Mouse (Mus musculus): ENCODE data around the gene Syt16.
A peak's percentile ranks its signal among the peaks of the same experiment; 100 is the strongest.

The Syt16 gene

DNA sequence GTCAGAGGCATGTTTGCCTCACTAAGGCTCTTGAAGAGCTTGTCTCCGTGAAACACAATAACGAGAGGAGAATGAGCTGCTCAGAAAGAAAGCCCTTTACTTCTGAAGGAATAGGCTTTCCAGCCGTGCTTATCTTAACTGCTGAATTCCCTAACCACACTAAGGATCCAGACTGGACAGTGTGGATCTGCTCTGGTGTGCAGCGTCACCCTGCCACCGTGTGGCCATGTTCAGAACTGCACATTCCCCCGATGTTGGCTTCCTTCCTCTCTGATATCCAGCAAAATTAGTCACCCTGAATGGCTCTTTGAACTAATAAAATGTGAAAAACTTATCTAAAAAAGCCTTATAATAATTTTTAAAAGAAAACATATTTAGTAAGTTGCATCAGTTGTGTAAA is 16.3 kb downstream of the Syt16 start:
- DNase-seq (ENCODE audit: inconsistent ontology term), result peak; percentile 68

DNA sequence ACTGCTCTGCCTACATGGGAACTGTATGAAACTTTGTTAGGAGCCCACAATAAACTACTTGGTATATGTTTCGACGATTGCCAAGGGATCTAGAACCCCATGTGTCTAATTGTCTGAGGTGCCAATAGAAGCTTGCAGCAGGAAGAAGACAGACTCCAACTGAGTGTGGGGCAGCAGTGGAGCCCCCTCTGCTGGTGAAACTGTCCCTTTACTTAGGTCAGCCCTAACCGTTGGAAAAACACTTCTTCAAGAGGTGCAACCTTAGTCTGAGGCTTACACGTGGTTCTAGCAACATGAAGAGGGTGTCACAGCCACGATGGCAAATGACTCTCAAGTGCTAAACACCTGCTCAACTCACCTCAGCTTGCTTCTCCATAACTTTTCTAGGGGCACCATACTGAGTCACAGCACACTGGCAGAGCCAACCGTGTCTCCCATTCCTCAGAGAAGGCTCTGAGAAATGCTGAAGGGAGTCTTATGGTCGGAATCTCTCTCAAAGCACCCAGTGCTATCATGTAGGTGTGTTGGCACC is 17.3 kb downstream of the Syt16 start:
- no peak for DNase-seq (ENCODE audit: inconsistent ontology term)

DNA sequence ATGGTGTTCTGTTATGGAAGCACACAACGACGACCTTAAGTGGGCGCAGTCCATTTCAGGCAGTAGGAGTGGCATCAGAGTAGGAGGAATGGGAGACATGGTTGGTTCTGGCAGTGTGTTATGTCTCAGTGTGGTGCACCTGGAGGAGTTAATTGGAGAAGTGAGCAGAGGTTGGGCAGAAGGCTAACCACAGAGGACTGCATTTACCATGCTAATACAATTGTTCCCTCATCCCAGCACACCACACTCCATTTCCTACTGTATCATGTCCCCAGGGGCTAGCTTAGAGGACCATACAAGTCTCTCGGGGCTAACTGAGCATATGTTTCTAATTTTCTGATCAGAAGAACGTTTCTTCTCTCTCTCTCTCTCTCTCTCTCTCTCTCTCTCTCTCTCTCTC is 18.0 kb downstream of the Syt16 start:
- no peak for DNase-seq (ENCODE audit: inconsistent ontology term)

DNA sequence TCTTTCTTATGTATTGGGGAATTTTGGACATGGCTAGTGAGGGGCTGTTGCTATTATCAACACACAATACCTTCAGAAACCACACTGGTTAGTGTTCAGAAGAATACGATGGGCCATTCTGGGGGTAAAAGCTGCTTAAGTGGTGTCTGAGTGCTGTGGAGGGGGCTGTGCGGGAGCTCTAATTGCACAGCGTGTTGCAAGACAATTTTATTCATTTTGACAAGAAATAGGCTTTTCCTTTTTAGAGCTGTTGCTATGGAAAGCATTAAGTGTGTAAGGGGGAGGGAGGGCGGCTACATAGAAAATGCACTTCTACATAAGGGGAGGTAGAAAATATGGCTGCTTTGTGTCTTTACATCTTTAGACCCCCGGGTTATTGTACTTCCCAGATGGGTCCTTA is 25.8 kb downstream of the Syt16 start:
- DNase-seq (ENCODE audit: inconsistent ontology term), result no peak

DNA sequence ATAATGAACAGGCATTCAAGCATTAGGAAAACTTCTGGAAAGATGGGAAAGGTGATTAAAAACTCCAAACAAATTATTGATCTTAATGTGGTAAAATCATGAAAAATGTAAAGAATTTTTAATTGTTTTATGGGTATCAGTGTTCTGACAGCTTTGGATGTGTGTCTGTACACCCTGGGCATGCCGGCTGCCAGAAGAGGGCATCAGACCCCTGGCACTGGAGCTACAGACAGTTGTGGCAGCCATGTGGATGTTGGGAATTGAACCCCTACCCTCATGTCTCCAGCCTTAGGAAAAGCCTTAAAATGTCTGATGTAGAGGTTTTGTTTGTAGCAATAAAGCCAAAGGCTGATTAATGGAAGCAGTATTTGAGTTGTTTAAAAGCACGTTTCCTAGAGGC is 27.5 kb downstream of the Syt16 start:
- DNase-seq (ENCODE audit: inconsistent ontology term), result no peak

DNA sequence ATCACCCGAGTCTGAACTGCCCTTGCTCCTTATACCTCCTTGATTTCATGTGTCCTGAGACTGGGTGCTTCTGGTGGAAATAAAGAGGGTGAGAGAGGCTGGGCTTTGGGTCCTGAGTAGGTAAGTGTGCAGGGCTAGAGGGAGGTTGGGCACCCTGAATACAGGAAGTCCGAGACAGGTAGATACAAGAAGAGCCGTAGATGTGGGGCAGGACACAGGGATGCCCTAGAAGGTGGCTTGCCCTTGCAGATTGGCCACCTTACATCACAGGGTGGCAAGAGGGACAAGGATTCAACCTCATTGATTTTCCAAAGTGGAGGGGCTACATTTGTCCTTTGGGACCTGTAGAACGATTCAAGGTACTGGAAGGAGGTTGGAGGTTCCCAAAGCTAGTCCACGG is 45.8 kb downstream of the Syt16 start:
- DNase-seq (ENCODE audit: inconsistent ontology term), result no peak

DNA sequence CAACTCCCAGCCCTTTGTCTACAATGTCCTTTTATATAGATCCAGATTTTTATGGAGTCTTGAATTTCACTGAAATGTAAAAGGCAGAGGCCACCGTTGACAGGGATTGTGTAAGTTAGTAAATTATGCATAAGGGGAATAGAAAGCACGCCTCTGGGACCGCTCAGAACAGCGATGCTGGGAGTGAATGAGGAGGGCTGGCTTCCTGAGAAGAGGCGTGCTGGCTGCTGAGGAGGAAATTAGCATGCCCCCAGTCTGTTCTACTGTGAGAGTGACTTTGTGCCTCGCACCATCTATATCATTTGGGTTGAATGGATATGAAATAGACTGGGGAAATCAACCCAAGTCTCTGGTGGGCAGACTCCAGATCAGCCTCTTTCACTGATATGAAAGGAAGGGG is 46.3 kb downstream of the Syt16 start:
- DNase-seq (ENCODE audit: inconsistent ontology term), result no peak

DNA sequence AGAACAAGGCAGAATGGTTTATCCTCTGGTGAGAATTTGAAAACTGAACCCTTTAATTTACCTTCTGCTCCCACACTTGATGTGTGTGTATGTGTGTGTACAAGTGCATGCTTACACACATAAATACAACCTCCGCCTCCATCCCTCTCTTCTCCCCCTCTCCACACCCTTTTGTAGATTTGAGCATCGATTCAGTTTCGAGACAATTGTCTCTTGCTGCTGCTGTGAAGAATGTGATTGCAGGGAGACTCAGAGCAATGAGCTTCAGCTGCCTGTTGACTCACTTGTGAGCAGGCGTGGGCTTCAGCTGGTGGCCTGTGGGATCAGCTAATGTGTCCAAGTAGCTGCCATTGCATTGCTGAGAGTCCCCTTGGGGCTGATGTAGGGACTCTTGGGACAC is 46.8 kb downstream of the Syt16 start:
- peak; percentile 0 for DNase-seq (ENCODE audit: inconsistent ontology term)

DNA sequence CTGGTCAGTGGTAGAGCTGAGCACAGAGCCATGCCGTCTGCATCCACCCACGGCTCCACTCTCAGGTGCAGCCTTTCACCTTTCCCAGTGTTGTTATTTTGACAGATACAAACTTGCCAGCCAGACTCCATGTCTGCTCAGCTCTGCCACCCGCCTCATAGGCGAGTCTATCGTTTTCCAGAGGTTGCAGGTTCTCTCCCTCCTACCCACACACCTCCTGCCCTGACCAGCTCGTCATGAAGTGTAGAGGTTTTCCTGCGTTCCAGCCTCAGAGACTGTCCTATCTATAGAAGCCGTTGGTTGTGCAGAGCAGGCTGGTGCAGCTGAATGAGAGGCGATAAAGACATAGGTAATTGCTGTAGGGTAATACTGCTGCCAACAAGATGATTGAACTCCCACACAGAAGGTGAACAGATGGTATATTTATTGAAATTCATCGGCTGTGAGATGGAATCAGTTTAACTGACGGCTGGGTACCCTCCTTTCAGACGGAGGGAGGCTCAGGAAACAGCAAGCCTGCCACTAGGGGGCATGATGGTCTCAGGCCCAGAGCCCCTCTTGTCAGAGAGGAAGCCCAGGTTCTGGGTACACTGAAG is 58.0 kb downstream of the Syt16 start:
- DNase-seq (ENCODE audit: inconsistent ontology term), result peak; percentile 31

DNA sequence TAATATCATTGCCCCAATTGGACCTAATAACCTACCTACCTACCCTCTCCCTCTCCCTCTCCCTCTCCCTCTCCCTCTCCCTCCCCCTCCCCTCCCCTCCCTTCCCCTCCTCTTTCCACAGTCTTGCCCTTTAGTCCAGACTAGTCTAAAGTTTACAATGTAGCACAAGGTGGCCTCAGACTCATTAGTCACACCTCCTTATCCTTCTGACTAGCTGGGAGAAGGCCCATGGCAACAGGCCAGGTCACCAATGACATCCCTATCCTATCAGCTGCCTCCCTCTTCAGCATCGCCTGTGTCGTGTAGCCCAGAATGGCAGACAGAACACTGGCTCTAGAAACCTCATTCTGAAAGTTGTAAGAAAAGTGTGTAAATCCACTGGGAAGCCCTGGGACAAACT is 58.7 kb downstream of the Syt16 start:
- DNase-seq (ENCODE audit: inconsistent ontology term), result peak; percentile 1

DNA sequence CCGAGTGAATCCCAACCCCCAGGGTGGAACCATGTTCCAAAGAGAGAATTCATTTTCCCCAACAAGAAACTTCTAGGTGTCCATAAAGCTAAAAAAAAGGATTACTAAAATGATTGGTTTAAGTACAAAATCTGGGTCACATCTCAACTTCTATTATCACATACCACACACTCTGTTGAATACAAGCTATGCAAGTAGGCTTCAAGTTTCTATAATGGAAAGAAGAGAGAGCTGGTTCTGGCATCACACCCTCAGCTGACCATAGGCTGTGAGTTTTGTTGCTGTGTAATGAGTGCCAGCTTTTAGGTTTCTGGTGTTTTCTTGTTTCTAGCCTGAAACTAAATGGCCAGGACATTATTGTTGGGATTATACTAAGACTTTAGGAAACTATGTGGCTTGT is 65.1 kb downstream of the Syt16 start:
- peak; percentile 1 for DNase-seq (ENCODE audit: inconsistent ontology term)

DNA sequence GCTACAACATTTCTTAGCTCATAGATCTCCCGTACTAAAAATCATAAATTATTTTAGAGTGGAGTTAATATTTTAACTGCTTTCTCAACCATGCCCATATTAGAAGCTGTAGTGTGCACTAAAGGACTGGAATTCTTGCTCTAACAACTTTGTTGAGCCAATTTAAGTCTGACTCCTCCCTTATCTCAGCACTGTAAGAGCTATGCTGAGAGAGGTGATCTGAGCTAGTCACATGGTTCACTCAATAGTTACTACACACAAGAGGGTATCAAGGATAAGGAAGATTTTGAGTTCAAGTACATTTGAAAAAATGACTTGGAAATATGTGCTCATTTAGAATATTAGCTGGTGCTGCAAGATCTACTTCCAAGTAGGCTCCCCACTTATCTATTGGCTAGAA is 71.5 kb downstream of the Syt16 start:
- DNase-seq (ENCODE audit: inconsistent ontology term), result no peak

DNA sequence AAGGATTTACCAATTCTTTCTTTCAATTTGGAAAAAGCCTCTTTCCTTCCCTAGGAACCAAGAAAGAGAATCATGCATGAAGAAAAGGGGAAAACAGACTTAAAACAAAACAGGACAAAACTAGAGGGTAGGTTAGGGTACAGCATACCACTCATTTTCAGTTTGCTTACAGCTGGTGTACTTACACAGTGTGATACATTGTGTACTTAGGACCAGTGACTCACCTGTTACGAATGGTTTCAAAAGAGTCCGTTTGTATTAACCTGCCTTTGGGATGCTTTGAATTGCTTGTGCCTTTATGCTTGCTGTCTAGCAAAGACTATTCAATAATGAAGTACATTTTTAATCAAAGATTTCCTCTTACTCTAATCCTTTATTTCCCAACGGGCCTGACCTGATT is 78.1 kb downstream of the Syt16 start:
- DNase-seq (ENCODE audit: inconsistent ontology term), result no peak

DNA sequence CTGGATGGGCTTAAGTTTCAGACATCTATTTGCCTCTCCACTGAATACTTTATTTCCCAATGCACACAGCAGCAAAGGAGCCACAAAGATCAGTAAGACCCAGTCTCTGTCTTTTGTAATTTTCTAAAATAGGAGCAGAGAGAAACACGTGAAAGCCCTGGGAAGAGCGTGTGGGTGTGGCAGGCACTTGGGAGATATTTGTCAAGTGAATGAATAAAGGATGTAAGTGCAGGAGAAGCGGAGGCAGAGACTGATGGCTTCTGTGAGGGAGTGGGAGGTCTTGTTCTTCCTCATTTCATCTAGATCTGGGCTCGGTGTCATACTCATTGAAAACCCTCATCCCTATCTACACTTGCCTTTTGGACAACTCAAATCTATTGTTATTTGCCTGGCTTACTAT is 78.6 kb downstream of the Syt16 start:
- no peak for DNase-seq (ENCODE audit: inconsistent ontology term)

DNA sequence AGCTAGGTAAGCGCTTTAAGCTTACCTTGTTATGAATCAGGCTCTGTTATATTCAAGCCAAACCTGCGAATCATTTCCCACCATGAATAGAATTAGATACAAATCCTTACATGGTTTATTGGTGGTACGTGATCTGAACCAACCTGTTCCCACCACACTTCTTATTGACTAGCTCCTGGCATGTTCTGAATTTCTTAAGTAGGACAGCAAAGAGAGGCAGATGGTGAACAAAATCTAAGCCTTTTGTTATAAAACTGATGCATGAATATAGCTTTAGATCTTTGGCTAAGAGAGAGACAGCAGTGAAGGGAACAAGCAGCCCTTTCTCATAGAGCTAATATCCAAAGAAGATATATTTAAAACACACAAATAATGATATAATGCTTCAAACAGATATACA is 83.7 kb downstream of the Syt16 start:
- DNase-seq (ENCODE audit: inconsistent ontology term), result no peak

DNA sequence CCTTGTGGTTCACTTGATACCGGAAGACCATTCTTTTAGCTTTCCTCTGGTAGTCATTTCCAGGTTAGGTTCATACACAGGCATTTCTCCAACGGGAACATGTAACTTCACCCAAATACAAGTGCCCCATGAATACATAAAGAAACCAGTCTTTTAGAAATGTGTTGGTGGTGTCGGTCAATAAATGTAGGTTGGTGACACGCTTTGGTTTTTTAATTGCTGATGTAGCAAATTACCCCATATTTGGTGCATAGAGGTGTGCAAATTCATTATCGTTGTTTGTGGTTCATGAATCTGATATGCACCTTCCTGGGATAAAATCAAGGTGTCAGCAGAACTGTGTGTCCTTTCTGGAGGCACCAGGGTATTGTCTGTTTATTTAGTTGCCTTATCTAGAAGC is 86.9 kb downstream of the Syt16 start:
- DNase-seq (ENCODE audit: inconsistent ontology term), result no peak

DNA sequence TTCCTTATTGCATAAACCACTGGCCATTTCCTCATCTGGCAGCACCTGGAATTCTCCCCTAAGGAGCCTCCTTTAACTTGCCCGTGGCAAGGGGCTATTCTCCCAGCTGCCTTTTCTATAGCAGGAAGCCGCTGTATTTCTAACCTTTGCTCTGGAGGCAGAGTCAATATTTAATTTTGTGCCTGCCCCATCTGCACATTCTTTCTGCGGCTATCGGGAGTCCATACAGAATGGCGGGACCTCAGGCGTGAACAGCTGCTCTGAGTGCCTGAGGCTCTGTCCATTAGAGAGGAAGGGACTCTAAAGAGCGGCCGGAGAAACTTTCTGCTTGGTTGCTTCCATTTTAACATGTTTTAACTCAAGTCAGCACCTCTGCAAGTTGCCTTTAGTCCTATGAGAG is 89.6 kb downstream of the Syt16 start:
- no peak for DNase-seq (ENCODE audit: inconsistent ontology term)

DNA sequence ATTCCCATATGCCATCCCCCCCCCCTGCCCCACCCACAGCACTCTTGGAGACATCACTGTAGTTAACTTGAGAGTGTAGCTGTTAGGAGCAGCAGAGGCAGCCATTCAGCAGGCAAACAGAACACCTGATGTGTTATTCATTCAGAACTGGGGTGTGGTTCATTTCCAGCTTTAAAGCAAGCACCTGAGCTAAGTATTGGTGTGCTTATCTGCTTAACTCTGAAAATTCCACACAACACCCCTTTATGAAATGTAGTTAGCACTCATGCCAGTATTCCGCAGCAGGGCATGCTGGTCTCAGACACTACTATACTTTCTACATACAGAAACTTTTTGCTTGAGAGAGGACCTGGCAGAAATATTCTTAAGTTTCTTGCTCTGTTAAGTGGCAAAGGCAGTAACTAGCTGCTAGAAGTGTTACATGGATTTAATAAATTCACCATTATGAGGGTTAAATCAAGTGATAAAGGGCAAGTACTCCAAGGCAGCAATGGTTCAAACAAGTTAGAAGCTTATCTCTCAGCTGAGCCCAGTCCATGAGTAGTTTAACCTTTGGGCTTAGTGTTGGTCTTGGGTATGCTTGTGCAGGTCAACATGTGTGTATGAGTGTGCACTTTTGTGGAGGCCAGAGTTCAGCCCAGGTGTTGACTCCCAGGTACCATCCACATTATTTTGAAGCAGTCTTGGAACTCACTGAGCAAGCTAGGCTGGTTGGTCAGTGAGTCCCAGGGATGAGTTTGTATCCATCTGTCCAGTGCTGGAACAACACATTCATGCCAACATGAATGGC is 92.1 kb downstream of the Syt16 start:
- no peak for DNase-seq (ENCODE audit: inconsistent ontology term)

DNA sequence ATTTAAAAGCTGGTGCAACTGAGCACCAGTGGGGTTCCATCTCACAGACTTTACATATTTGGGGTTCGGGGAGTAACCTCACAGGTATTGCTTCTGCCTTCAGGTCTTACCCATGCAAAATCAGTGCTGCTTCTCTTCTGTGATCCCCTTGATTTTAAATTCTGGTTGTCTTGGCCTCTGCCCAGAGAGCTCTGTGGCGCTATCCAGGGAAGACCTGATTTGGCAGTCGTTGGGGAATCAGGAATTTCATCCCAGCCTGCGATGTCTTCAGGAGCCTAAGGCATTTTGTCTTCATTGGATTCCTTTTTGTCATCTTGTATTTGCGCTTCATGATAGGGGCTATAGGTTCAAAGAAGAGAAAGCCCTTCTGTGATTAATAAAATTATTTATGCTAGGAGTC is 95.1 kb downstream of the Syt16 start:
- no peak for DNase-seq (ENCODE audit: inconsistent ontology term)

DNA sequence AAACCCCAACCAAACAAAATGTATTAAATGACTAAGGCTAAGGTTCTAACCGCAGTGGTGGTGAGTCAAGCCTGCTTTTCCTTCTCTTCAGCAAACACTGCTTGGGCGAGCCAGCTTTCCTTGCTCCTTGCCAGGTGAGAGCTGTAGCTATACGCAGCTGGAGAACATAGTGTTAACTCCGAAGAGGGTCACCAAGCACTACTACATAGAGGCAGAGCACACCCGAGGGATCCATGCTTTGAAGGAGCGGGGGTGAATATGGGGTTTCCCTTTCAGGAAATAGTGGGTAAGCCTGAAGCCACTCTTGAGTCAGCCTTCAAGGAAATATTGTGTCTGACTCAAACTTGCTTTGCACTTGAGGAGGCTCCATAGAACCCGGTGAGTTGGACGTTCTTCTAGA is 95.6 kb downstream of the Syt16 start:
- DNase-seq (ENCODE audit: inconsistent ontology term), result no peak

DNA sequence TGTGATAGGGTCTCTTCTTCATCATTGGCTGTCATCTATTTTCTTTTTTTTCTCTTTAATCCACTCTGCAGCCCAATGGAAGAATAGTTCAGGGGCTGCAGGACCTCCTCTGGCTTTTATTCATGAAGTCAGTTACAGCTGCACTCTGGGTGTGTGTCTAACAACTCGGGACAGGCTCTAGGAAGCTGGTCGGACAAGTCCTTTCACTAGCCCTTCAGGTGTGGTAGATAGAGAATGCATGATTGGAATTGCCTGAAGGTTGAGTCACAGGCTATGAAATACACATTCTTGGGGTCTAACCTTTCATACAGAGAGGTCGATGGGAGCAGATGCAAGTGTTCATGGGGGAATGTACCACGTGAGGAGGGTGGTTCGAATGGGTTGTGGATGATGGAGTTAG is 97.2 kb downstream of the Syt16 start:
- no peak for DNase-seq (ENCODE audit: inconsistent ontology term)

DNA sequence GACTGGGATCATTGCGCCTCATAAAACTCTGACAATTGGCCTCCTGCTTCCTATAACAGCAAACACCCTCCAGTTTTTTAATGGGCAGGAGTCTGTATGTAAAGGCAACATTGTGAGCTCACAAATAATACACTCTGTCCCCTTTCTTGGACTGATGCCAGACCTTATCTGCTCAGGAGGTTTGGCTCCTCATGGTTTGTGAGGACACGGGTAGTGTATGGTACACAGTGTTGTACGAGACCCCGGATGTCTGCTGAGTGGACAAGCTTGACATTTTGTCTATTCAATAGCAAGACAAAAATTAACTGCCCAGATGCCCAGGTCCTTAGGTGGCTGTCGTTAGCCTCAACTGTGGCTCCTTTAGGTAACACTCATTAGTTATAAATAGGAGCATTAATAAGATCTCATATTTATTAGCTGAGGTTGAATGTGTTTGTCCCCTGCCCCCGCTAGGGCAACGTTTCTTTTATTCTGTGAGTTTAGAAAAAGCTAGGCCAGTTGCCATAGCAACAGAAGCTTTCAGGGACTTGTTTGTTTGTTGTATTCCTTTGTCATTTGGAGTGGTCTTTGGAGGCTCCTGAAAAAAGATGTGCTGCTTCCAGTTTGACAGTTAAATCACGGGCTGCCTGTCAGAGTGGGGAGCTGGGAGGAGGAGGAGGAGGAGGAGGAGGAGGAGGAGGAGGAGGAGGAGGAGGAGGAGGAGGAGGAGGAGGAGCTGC is 101.3 kb downstream of the Syt16 start:
- DNase-seq (ENCODE audit: inconsistent ontology term), result no peak

Data from Muller cell, postnatal 12 days (primary cell).